Mouse (Mus musculus) 3134 (cell line): ENCODE results near the gene Slc12a7.
"Not testable (repeated sequence)": the region's sequence is repeated elsewhere in the genome, so short reads cannot be mapped to it uniquely, and the experiment has no call there.

Source experiments
- DNase-seq: peaks from one replicate; pipeline ENCODE4 v3.0.0-alpha.2; 2011; ENCODE audit warnings: low spot score; ENCODE audit not compliant: insufficient read length; ENCODE audit errors: extremely low read depth

Slc12a7 gene

GRCm38 (mm10) chr13:73714020-73714419 is 18.9 kb upstream of the Slc12a7 start:
- DNase-seq = no peak

GRCm38 (mm10) chr13:73718225-73718624 is 14.7 kb upstream of the Slc12a7 start:
- no peak for DNase-seq

- DNase-seq = no peak
Observed at GRCm38 (mm10) chr13:73720241-73720640, 12.7 kb upstream of the Slc12a7 start.

- peak; percentile 32 for DNase-seq
Observed at GRCm38 (mm10) chr13:73723081-73723668, 9.7 kb upstream of the Slc12a7 start.

GRCm38 (mm10) chr13:73725315-73725714 is 7.6 kb upstream of the Slc12a7 start:
- DNase-seq = no peak

GRCm38 (mm10) chr13:73727621-73728025 is 5.3 kb upstream of the Slc12a7 start:
- DNase-seq = no peak

GRCm38 (mm10) chr13:73728633-73729032 is 4.3 kb upstream of the Slc12a7 start:
- no peak for DNase-seq

- no peak for DNase-seq
Observed at GRCm38 (mm10) chr13:73730913-73731312, 2.0 kb upstream of the Slc12a7 start.

GRCm38 (mm10) chr13:73732235-73732634 is 659 bp upstream of the Slc12a7 start:
- no peak for DNase-seq

- DNase-seq = no peak
Observed at GRCm38 (mm10) chr13:73734379-73734778, 1.5 kb downstream of the Slc12a7 start.

GRCm38 (mm10) chr13:73735270-73735669 is 2.4 kb downstream of the Slc12a7 start:
- DNase-seq = no peak

GRCm38 (mm10) chr13:73735928-73736327 is 3.0 kb downstream of the Slc12a7 start:
- no peak for DNase-seq

- peak; percentile 15 for DNase-seq
Observed at GRCm38 (mm10) chr13:73736943-73737342, 4.0 kb downstream of the Slc12a7 start.

GRCm38 (mm10) chr13:73740399-73740944 is 7.6 kb downstream of the Slc12a7 start:
- DNase-seq = not testable (repeated sequence)

GRCm38 (mm10) chr13:73742944-73743343 is 10.1 kb downstream of the Slc12a7 start:
- no peak for DNase-seq

GRCm38 (mm10) chr13:73743662-73744061 is 10.8 kb downstream of the Slc12a7 start:
- DNase-seq = no peak

- no peak for DNase-seq
Observed at GRCm38 (mm10) chr13:73748663-73749440, 16.0 kb downstream of the Slc12a7 start.

- DNase-seq = no peak
Observed at GRCm38 (mm10) chr13:73750435-73750834, 17.5 kb downstream of the Slc12a7 start.

GRCm38 (mm10) chr13:73751284-73751683 is 18.4 kb downstream of the Slc12a7 start:
- no peak for DNase-seq

- DNase-seq = no peak
Observed at GRCm38 (mm10) chr13:73755809-73756208, 22.9 kb downstream of the Slc12a7 start.

GRCm38 (mm10) chr13:73756916-73757315 is 24.0 kb downstream of the Slc12a7 start:
- DNase-seq = no peak

GRCm38 (mm10) chr13:73757362-73757761 is 24.5 kb downstream of the Slc12a7 start:
- DNase-seq = no peak
